Mouse (Mus musculus): ENCODE data around the gene Parp1. TPM values are rescaled to one million over a fixed set of nuclear protein-coding genes. Genes with fewer than 3 reads are reported as not detected.
A peak's percentile ranks its signal among the peaks of the same experiment; 100 is the strongest.

The Parp1 gene
- polyA plus RNA-seq, 1 experiment from 2014 or later = 184 TPM

DNA sequence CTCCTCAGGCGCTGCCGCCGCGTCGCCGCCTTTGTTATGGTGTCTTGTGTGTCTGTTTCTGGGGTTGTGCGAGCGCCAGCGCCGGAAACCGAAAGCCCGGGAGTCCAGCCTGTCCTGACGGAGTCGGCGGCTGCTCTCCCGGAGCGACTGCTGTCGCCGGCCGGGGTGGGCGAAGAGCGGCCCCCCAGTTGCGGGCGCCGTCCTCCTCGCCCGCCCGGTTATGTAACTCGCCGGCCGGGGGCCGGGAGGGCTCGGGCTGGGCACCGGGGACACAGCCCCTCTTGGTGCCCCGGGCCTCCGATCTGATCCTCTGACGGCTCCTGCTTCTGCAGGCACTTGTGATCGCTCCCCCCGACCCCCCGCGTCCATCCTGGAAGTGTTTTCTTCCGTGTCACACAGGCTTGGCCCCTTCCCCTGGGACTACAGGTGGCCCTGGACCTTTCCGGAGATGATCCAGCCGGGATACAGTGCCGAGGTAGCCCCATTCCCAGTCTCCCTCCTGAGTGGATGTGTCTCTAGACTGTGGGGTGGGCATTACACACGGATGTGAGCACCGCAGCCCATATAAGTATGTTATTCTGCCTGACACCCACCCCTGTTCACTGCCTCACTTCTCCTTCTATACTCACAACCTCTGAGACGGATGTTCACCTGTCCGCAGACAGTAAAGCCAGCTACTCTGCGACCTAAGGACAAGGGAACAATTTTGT lies 72.9 kb downstream of the Parp1 start:
- peak overlapping the region; percentile 91 for H3K4me2 ChIP-seq (replicated peaks)
- 4% methylated on average over 50 of the region's 50 CpGs for WGBS
- no peaks in the 10 kb centered on the region for H3K27me3 ChIP-seq (replicated peaks)
- ATAC-seq (ENCODE audit: low FRiP score, low read depth) = peak; percentile 59
- H3K27ac ChIP-seq = peak overlapping the region; percentile 75
- H3K4me3 ChIP-seq = peak overlapping the region; percentile 97
- no peaks in the 10 kb centered on the region for H3K9me3 ChIP-seq
- peaks cover 19% of the 10 kb centered on the region for H3K4me1 ChIP-seq
- no peaks in the 10 kb centered on the region for H3K36me3 ChIP-seq
- peak overlapping the region; percentile 96 for H3K9ac ChIP-seq

GRCm38 (mm10) chr1:180642228-180642564 lies 73.5 kb downstream of the Parp1 start:
- peak overlapping the region; percentile 97 for H3K4me3 ChIP-seq
- 81% methylated on average over 8 of the region's 8 CpGs for WGBS
- peak overlapping the region; percentile 96; the same call in 1 of the 2 replicates for H3K9ac ChIP-seq
- H3K4me2 ChIP-seq (replicated peaks) = peak overlapping the region; percentile 91
- no peaks in the 10 kb centered on the region for H3K9me3 ChIP-seq
- peaks cover 19% of the 10 kb centered on the region for H3K4me1 ChIP-seq
- H3K27ac ChIP-seq = no peak overlapping the region
- no peaks in the 10 kb centered on the region for H3K27me3 ChIP-seq (replicated peaks)
- no peaks in the 10 kb centered on the region for H3K36me3 ChIP-seq
- ATAC-seq (ENCODE audit: low FRiP score, low read depth) = no peak

Small RNAs within 50 kb of the gene (microRNA-seq; reads per million reads assigned to microRNA genes)
- gene Mir6904 = not detected

Other genes starting within 250 kb of the Parp1 start
- 5.4 and 5.5 TPM in 2 replicates for gene Itpkb, start 238.4 kb upstream of the Parp1 start, polyA plus RNA-seq (2016; fragmentation: Nextera tagmentation; extraction: Ambion mirVana)
- 1.9 and 2.6 TPM in 2 replicates for gene Stum, start 85.4 kb upstream of the Parp1 start, polyA plus RNA-seq (2016; fragmentation: Nextera tagmentation; extraction: Ambion mirVana)
- gene Lin9, start 72.2 kb downstream of the Parp1 start, polyA plus RNA-seq (2016; fragmentation: Nextera tagmentation; extraction: Ambion mirVana) = 17.2 and 20.2 TPM in 2 replicates
- 0.08 and 0.31 TPM in 2 replicates for gene Mixl1, start 128.1 kb downstream of the Parp1 start, polyA plus RNA-seq (2016; fragmentation: Nextera tagmentation; extraction: Ambion mirVana)
- gene Acbd3, start 157.1 kb downstream of the Parp1 start, polyA plus RNA-seq (2016; fragmentation: Nextera tagmentation; extraction: Ambion mirVana) = 27.9 and 31.0 TPM in 2 replicates
- gene H3f3a, start 245.0 kb downstream of the Parp1 start, polyA plus RNA-seq (2016; fragmentation: Nextera tagmentation; extraction: Ambion mirVana) = 3,506 and 3,654 TPM in 2 replicates